Mouse (Mus musculus) heart, embryonic 14.5 days (tissue): ENCODE data around the gene Ankrd55. TPM values are rescaled to one million over a fixed set of nuclear protein-coding genes. Genes with fewer than 3 reads are reported as not detected.
A peak's percentile ranks its signal among the peaks of the same experiment; 100 is the strongest.

Source experiments
- ATAC-seq: fragments of 200-750 bp; cut with Nextera tagmentation; 2 replicates; pipeline ENCODE4 v1.8.0; 2017; ENCODE audit warnings: low read depth, moderate TSS enrichment; ENCODE audit not compliant: insufficient number of reproducible peaks, insufficient read depth, low FRiP score
- H3K27ac ChIP-seq, 2 experiments: fragments of 200-500 bp in 1 of 2; fragments of 300-500 bp in 1 of 2; sonication (generic) in 1 of 2; replicated peaks in 1 of 2; 2 replicates each; pipeline ENCODE4 v1.5.1; 2012 to 2014; ENCODE audit warnings: low read depth in 2 of 2, low read length in 2 of 2, control low read depth in 1 of 2, mild to moderate bottlenecking in 1 of 2, mixed read lengths in 1 of 2; ENCODE audit not compliant: control insufficient read depth in 1 of 2, insufficient read depth in 1 of 2
- H3K27me3 ChIP-seq: fragments of 300-500 bp; sonication (generic); 2 replicates; pipeline ENCODE4 v1.6.1; 2014; ENCODE audit warnings: mild to moderate bottlenecking, low read length, control low read depth; ENCODE audit not compliant: control insufficient read depth, insufficient read depth
- H3K36me3 ChIP-seq: fragments of 300-500 bp; sonication (generic); 2 replicates; pipeline ENCODE4 v1.6.1; 2014; ENCODE audit warnings: mild to moderate bottlenecking, control low read depth, low read length, mixed read lengths; ENCODE audit not compliant: control insufficient read depth, insufficient read depth
- H3K4me1 ChIP-seq, 2 experiments: fragments of 200-500 bp in 1 of 2; fragments of 300-500 bp in 1 of 2; sonication (generic) in 1 of 2; 2 replicates each; pipeline ENCODE4 v1.6.1; 2012 to 2014; ENCODE audit warnings: low read length in 2 of 2, control low read depth in 1 of 2, mixed read lengths in 1 of 2; ENCODE audit not compliant: control insufficient read depth in 2 of 2, insufficient read depth in 2 of 2
- H3K4me2 ChIP-seq: fragments of 300-500 bp; sonication (generic); 2 replicates; pipeline ENCODE4 v1.6.1; 2014; ENCODE audit warnings: mild to moderate bottlenecking, low read length
- H3K4me3 ChIP-seq, 2 experiments: fragments of 200-500 bp in 1 of 2; fragments of 300-500 bp in 1 of 2; sonication (generic) in 1 of 2; 2 replicates each; pipeline ENCODE4 v1.5.1; 2012 to 2014; ENCODE audit warnings: low read length in 2 of 2, mild to moderate bottlenecking in 2 of 2, control low read depth in 1 of 2, low read depth in 1 of 2, moderate library complexity in 1 of 2; ENCODE audit not compliant: control insufficient read depth in 1 of 2, insufficient read depth in 1 of 2
- H3K9ac ChIP-seq: fragments of 300-500 bp; sonication (generic); 2 replicates; pipeline ENCODE4 v1.6.1; 2014; ENCODE audit warnings: mild to moderate bottlenecking, low read length
- H3K9me3 ChIP-seq: fragments of 300-500 bp; sonication (generic); 2 replicates; pipeline ENCODE4 v1.6.1; 2016; ENCODE audit warnings: low read length, control low read depth; ENCODE audit not compliant: control insufficient read depth
- WGBS: fragments of 180-500 bp; shearing (Covaris S2); extraction: QIAGEN DNeasy Blood & Tissue Kit; methylation state at CpG from one replicate; pipeline ENCODE4 v1.1.7; 2014; 5-methylcytosine and 5-hydroxymethylcytosine counted together
- polyA plus RNA-seq: library from polyadenylated mRNA; unstranded; fragments of >200 nt; fragmentation: Nextera tagmentation; extraction: Ambion mirVana; gene quantifications from 2 replicates; pipeline ENCODE4 v1.2.1, GENCODE M21; 2014

The Ankrd55 gene
- polyA plus RNA-seq, 1 experiment from 2014 or later, result 0.08 TPM

DNA sequence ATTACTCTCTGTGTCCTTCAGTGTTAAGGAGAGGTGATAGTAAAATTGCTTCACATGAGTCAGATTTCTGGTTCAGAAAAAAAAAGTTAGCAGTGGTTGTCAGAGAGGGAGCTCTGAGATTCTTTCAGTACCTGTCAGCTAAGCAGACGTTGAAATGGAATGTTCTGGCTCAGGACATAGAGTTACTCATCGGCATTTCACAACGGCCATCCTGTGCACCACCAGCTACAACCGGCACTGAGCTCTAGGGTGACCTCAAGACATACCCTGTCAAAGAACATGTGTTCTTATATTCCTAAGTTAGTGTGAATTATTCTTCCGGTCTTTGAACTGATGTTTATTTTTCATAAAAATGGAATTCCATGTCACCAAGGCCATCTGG, 55.4 kb downstream of the Ankrd55 start:
- ATAC-seq, result no peak
- Histone ChIP-seq H3K9me3 (no peaks in the 10 kb centered on the region), H3K4me1 (peaks cover 4 to 9% of the 10 kb centered on the region in 2 experiments), H3K27ac (no peak overlapping the region), H3K4me3 (no peak overlapping the region), H3K27me3 (no peaks in the 10 kb centered on the region), H3K36me3 (no peaks in the 10 kb centered on the region), H3K4me2 (no peak overlapping the region), H3K9ac (no peak overlapping the region)
- 62% methylated on average over 5 of the region's 5 CpGs for WGBS

- Histone ChIP-seq H3K4me2 (no peak overlapping the region), H3K27ac (no peak overlapping the region), H3K27me3 (no peaks in the 10 kb centered on the region), H3K4me3 (no peak overlapping the region), H3K9me3 (no peaks in the 10 kb centered on the region), H3K36me3 (no peaks in the 10 kb centered on the region), H3K4me1 (peaks cover 8 to 11% of the 10 kb centered on the region in 2 experiments), H3K9ac (no peak overlapping the region)
- no peak for ATAC-seq
- WGBS, result 74% methylated on average over 8 of the region's 8 CpGs
These were observed 56.1 kb downstream of the Ankrd55 start for GRCm38 (mm10) chr13:112344270-112344864.

DNA sequence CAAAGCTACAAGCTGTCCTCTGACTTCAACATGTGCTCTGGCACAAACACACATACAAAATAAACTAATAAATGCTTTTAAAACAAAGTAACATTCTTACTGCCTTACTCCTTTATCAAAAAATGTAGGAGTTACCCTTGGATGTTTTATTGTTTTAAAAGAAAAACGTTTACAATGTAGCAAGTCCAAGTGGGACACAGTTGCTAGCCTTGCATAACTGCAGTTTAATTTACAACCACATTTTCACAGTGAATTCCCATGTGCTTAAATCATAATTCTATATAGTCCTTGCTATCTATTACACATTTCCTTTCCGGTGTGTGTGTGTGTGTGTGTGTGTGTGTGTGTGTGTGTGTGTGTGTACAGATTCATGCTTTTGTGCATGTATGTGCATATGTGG, 57.3 kb downstream of the Ankrd55 start:
- Histone ChIP-seq H3K4me1 (peaks cover 8 to 14% of the 10 kb centered on the region in 2 experiments), H3K9me3 (no peaks in the 10 kb centered on the region; the same call in 1 of the 2 replicates), H3K4me3 (no peak overlapping the region), H3K4me2 (no peak overlapping the region), H3K27ac (peak overlapping the region in 1 of 2 experiments; percentile 29; a peak in 1 of 4 replicates), H3K27me3 (no peaks in the 10 kb centered on the region), H3K36me3 (no peaks in the 10 kb centered on the region), H3K9ac (no peak overlapping the region)
- 55% methylated on average over 2 of the region's 2 CpGs for WGBS
- ATAC-seq, result no peak

DNA sequence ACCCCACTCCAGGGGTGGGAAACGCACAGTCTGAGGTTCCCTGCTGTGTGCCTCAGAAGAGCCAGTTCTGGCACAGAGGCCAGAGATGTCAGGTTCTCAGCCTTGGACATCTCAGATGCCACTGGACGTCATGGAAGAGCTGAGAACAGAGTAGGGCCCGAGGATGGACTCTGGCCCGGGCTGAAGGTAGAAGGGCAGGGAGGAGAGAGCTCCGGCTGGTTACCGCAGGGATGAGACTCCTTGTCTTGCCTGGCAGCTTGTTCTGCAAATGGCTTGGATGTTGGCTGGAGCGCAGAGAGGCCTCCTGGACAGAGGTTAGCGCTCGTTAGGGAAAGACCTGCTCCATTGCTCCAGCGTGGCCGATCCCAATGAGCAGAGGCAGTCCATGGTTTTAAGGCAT, 57.8 kb downstream of the Ankrd55 start:
- no peak overlapping the region for H3K27ac ChIP-seq

DNA sequence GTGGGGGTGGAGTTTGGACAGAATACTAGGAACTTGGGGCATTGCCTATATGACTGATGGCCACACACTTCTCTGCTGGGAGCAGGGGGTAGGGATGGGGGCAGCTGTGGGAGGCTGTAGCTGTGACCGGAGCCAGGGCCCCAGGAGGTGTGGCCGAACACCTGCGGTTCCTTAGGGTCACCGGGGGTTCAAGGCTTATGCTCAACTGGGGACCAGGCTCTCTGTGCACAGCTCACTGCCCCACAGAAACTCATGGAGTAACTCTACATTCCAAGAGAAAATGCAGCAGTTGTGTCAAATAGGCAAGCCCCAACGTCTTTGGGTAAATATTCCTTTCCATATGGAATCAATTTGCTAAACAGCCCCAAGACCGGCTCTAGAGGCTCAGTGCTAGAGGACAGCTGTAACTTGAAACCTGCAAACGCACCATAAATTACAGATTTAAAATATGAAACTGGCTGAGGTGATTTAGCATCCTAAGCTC, 58.5 kb downstream of the Ankrd55 start:
- no peak overlapping the region for H3K27ac ChIP-seq
- no peak overlapping the region for H3K9ac ChIP-seq
- no peaks in the 10 kb centered on the region for H3K27me3 ChIP-seq
- no peak for ATAC-seq
- WGBS, result 71% methylated on average over 7 of the region's 7 CpGs
- no peaks in the 10 kb centered on the region; the same call in 1 of the 2 replicates for H3K9me3 ChIP-seq
- H3K4me1 ChIP-seq, result peaks cover 10 to 14% of the 10 kb centered on the region in 2 experiments
- H3K4me2 ChIP-seq, result no peak overlapping the region
- no peak overlapping the region for H3K4me3 ChIP-seq
- H3K36me3 ChIP-seq, result no peaks in the 10 kb centered on the region

More for the DNA sequence above, 57.8 kb downstream of the Ankrd55 start:
- Histone ChIP-seq H3K27me3 (no peaks in the 10 kb centered on the region), H3K4me2 (no peak overlapping the region), H3K9ac (no peak overlapping the region), H3K36me3 (no peaks in the 10 kb centered on the region), H3K9me3 (no peaks in the 10 kb centered on the region; the same call in 1 of the 2 replicates), H3K4me3 (no peak overlapping the region), H3K4me1 (peaks cover 10 to 14% of the 10 kb centered on the region in 2 experiments)
- 88% methylated on average over 11 of the region's 11 CpGs for WGBS
- ATAC-seq, result peak; percentile 43; the same call in 1 of the 2 replicates

DNA sequence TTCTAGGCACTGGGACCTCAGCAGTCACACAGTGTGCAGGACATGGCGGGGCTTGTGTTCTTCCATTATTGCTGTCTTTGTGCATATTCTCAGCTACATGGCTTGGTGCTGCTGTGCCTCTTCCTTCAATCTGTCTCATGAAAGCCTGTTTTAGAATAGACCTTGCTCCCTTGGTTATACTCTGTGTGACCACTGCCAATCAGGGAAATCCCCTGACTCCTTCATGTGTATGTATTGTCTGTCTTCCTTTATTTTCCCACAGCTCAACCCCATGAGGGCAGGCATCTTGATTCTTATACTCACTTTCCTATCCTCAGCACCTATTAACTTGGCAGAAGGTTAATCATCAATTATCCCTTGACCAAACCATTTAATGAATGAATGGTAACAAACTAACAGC, 60.0 kb downstream of the Ankrd55 start:
- Histone ChIP-seq H3K4me2 (no peak overlapping the region), H3K4me3 (no peak overlapping the region), H3K27ac (no peak overlapping the region), H3K36me3 (no peaks in the 10 kb centered on the region), H3K4me1 (peaks cover 10 to 15% of the 10 kb centered on the region in 2 experiments), H3K9me3 (no peaks in the 10 kb centered on the region; the same call in 1 of the 2 replicates), H3K27me3 (no peaks in the 10 kb centered on the region), H3K9ac (no peak overlapping the region)
- no peak for ATAC-seq
- WGBS, result 94% methylated on average over 1 of the region's 1 CpGs

- Histone ChIP-seq H3K4me1 (peaks cover 13 to 17% of the 10 kb centered on the region in 2 experiments), H3K4me3 (no peak overlapping the region), H3K27ac (no peak overlapping the region), H3K4me2 (no peak overlapping the region), H3K9me3 (no peaks in the 10 kb centered on the region; the same call in 1 of the 2 replicates), H3K36me3 (no peaks in the 10 kb centered on the region), H3K9ac (no peak overlapping the region), H3K27me3 (no peaks in the 10 kb centered on the region)
- WGBS, result 80% methylated on average over 14 of the region's 14 CpGs
- ATAC-seq, result no peak
These were observed 60.7 kb downstream of the Ankrd55 start for GRCm38 (mm10) chr13:112348896-112349484.
